25 mouse cellular contexts compared by ENCODE assay signal in the genomic region with DNA sequence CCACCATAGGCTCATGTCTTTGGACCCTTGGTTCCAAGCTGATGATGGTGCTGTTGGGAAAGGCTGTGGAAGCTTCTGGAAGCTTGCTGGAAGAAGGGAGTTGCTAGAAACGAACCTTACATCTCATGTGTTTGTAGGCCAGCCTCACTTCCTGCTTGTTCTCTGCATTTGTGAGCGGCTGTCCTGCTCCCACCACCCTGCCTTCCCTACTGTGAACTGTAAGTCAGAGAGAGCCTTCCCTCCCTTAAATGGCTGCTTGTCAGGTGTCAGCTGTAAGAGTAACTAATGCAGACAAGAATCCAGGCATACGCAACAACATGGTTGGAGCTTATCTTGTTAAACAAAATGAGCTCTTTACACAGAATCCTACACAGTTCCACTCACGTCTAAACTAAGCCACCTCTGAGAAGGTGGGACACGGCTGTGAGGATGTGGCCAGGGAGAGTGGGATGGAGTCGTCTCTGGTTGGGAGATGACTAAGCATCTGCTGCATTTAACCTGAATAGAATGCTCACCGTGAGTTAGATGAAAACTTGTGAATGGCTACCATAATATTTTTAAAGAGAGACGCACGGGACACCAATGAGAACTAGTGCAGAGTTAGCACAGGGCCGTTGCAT.
"Had no signal": no experiment of that assay in that cellular context is flagged by ENCODE, and none has a peak within 500 bp of the region (broad histone marks: within the 10 kb centered on the region; RNA-seq: fewer than 3 reads in every experiment).

No protein-coding gene starts in this region.

- H3K36me3 ChIP-seq: heart, embryonic 12.5 days; hindbrain, embryonic 15.5 days; kidney, embryonic 15.5 days; limb, embryonic 10.5 days; limb, embryonic 12.5 days; liver, embryonic 13.5 days; liver, embryonic 15.5 days had no signal

- H3K4me2 ChIP-seq: heart, embryonic 12.5 days; hindbrain, embryonic 13.5 days; hindbrain, embryonic 15.5 days; kidney, embryonic 15.5 days; limb, embryonic 12.5 days; liver, embryonic 11.5 days; liver, embryonic 13.5 days; liver, embryonic 15.5 days had no signal

- H3K9me3 ChIP-seq: hindbrain, embryonic 13.5 days; hindbrain, embryonic 15.5 days; kidney, embryonic 15.5 days; limb, embryonic 10.5 days; limb, embryonic 12.5 days; liver, embryonic 13.5 days; liver, embryonic 15.5 days had no signal

- DNase-seq: forebrain, postnatal 0 days; gastrocnemius, postnatal 14 days; gastrocnemius, postnatal 36 days; heart, adult 18-20 months; heart, postnatal 10 days; heart, postnatal 36 days; kidney, adult 11 months; kidney, adult 2 months; kidney, adult 9 months; kidney, postnatal 14 days; kidney, postnatal 36 days; liver; liver, embryonic 13.5 days had no signal

- H3K4me3 ChIP-seq: heart, embryonic 12.5 days; hindbrain, embryonic 13.5 days; hindbrain, embryonic 15.5 days; kidney, embryonic 15.5 days; layer of hippocampus, adult 2 months; limb, embryonic 10.5 days; limb, embryonic 12.5 days; liver, embryonic 13.5 days; liver, embryonic 15.5 days had no signal

- H3K4me1 ChIP-seq: hindbrain, embryonic 13.5 days; hindbrain, embryonic 15.5 days; kidney, embryonic 15.5 days; limb, embryonic 10.5 days; limb, embryonic 12.5 days; liver, embryonic 13.5 days; liver, embryonic 15.5 days had no signal

- ATAC-seq: forebrain, postnatal 0 days; hindbrain, postnatal 0 days; intestine, embryonic 16.5 days had no signal

- H3K27me3 ChIP-seq: heart, embryonic 12.5 days; hindbrain, embryonic 13.5 days; hindbrain, embryonic 15.5 days; kidney, embryonic 15.5 days; limb, embryonic 12.5 days; liver, embryonic 13.5 days; liver, embryonic 15.5 days had no signal

- H3K9ac ChIP-seq: forebrain, postnatal 0 days; heart, embryonic 12.5 days; hindbrain, embryonic 13.5 days; hindbrain, embryonic 15.5 days; kidney, embryonic 15.5 days; limb, embryonic 12.5 days; liver, embryonic 13.5 days; liver, embryonic 15.5 days had no signal

- H3K27ac ChIP-seq: hindbrain, embryonic 13.5 days; hindbrain, embryonic 15.5 days; hindbrain, postnatal 0 days; kidney, embryonic 15.5 days; kidney, postnatal 0 days; layer of hippocampus, adult 2 months; limb, embryonic 10.5 days; limb, embryonic 12.5 days; liver, embryonic 13.5 days; liver, embryonic 15.5 days had no signal
